Mouse (Mus musculus) G1E-ER4 (cell line): ENCODE results near the gene Furin. TPM values are rescaled to one million over a fixed set of nuclear protein-coding genes. Genes with fewer than 3 reads are reported as not detected.

Experiments used
- GATA1 ChIP-seq: IDR thresholded peaks from one replicate; pipeline ENCODE4 v1.8.0; 2012; ENCODE audit warnings: low read length, inconsistent platforms
- polyA plus RNA-seq: library from polyadenylated mRNA; stranded (reverse); fragments of >175 nt; gene quantifications from 2 replicates; pipeline ENCODE4 v1.2.3, GENCODE M21; 2012

Furin gene
- polyA plus RNA-seq, 1 experiment = 123 TPM

DNA sequence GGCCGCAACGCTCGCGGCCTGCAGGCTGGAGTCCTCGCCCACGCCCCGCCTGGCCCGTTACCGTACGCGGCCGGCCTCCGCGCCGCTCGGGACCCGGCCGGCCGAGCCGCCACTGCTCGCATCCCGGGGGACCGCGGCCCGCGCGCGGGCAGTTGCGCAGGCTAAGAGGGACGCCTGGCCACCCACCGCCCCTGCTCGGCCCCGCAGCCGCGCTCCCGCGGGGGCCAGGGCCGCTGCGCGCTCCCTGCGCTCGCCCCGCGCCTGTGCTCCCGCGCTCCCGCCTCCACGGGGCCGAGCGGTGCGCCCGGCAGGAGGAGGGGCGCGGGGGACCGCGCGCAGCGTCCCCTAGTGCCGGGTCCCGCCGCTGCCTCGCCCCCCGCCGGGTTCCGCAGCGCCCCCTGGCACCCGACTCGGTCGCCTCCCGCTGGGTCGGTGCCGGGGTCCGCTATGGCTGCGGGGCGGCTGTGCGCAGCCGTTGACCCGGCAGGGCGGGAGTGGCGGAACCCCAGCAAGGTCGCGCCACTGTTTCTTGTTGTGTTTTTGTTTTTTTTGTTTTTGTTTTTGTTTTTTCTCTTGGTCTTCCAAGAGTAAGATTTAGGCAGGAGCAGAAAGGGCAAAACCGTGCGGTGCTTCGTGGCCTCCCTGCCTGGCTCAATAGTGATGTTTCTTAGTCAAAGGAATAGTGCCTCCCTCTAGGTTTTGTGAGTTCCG, 34.0 kb downstream of the Furin start, which contains the start of gene Man2a2:
Gene Man2a2, minus strand, starts transcription at position 335 of the 711 bp plus-strand sequence.
- no peak for TF ChIP-seq GATA1

DNA sequence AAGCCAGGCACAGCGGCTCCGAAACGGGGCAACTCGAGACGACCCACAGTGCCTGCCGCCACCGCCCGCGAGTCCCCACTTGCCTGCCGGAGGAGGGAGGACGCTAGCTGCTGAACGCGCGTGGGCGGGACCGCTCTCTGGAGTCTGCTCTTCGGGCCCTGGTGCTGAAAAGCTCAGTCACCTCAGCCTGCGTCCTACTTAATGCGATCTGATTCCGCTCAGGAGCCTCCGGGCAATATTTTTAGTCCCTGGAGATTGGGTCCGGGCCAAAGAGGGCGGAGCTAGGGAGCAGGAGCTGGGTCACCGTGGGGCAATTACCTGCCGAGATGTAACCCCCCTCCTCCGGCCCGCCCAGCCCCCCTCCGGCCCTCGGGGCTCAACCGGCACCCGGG, 34.6 kb downstream of the Furin start:
- TF ChIP-seq GATA1 = no peak

DNA sequence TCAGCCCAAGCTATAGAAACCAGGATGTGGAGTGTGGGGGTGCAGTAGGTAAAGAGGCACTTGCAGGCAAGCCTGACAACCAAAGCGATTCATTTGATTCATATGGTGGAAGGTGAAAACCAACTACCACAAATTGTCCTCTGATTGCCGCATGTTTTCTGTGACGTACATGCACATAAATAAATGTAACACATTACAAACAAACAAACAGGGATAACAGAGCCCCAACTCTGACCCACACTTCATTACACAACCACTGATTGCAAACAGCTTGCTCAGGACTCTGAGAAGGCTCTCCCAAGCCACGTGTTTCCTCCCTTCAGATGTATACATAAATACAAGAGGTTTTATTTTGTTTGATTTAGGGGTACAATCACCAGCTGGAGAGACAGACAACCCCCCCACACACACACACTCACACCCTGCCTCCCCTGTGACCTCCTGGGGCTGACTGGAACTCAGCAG, 35.2 kb downstream of the Furin start:
- no peak for TF ChIP-seq GATA1

DNA sequence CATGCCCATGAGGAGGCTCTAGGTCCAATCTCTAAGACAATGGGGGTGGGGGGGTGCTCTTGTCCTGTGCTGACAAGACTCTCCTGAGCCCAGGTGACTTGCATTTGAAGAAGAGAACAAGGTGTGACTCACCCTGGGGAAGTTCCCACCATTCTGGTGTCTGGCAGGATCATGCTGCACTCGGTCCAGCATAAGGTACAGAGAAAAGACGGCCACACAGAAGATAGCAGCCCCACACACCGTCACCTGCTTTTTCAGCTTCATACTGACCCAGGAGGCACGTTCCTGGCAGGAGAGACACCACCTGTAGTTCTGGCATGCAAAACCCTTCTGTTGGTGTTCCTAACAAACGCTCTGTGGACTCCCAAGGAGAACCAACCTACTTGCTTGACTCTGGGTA, 35.8 kb downstream of the Furin start:
- no peak for TF ChIP-seq GATA1

DNA sequence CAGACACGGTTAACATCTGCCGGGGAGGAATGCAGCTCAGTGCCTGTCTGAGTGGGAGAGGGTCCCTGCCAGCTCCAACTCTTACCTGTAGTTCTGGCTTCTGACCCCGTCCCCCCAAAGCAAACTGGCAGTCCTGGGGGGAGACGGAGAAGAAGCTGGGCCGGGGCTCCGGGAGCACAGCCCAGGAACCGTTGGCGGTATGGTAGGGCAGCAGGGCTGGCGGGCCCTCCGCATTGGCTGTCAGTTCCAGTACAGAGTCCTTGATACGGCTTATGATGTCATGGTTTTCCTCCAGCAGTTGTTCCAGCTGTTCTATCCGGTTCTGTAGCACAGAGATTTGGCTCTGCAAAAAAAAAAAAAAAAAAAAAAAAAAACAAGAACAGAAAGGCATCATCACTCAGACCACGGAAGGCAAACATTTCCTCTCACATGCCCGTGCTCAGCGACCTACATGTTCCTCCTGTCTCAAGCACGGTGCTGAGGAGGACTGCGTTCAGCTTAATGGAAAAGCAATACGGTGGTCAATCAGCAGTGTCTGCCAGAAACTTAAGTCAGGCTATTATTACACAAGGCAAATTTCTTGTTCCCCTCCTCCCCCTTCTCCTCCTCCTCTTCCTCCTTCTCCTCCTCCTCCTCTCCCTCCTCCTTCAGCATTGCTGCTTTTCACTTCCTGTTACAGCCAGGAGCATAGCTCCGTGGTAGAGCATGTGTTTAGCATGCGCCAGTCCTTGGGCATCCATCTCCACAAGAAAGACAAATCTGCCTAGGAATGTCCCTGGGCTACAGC, 36.4 kb downstream of the Furin start:
- TF ChIP-seq GATA1 = no peak

DNA sequence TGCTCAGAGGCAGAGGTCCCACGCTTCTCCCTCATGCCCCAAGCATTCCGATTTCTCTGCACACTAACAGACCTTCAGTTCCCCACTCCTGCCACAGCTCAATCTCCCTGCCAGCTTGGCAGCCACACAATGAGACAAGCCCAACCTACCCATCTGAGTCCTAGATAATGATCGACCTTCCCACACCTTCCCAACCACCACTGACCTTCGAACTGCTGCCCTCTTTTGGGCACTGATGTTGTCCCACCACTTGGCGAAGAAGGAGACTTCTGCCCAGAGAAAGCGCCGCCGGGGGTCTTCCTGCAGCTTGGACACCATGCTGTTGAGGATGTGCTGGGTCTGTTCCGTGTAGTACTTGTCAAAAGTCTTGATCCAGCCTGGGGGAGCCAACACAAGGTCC, 37.2 kb downstream of the Furin start:
- no peak for TF ChIP-seq GATA1

DNA sequence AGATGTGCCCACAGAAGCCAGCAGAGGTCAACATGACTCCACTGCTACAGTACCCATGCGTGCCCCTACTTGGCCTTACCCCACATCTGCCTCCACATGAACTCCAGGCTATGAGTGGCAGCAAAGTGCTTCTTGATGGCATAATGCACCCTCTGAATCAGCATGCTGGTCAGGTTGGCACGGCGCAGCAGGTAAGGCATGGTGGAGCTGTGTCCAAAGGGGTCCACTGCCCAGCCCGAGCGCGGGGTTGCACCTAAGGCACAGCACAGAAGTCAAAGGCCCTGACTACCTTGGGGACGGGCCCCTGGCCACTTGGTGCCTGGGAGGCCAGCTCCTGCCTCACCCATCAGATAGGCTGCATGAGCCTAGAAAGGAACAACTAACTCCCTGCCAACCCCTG, 38.0 kb downstream of the Furin start:
- no peak for TF ChIP-seq GATA1

DNA sequence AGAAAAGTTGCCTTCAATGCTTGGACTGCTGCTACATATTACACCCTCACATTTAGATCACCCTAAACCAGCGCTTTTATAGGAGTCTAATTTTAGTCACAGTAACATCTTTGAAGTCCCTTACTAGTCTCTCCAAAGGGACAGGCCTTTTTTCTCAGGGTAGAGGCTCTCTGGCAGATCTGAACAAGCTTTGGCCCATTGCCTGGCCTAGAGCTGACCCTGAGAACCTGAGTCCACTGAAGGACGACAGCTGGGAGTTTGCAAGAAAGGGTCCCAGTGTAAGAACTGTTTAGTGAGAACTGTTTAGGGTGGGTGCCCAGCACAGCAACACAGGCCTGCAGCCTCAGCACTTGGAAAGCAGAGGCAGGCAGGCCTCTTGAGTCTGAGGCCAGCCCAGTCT, 39.5 kb downstream of the Furin start:
- no peak for TF ChIP-seq GATA1

DNA sequence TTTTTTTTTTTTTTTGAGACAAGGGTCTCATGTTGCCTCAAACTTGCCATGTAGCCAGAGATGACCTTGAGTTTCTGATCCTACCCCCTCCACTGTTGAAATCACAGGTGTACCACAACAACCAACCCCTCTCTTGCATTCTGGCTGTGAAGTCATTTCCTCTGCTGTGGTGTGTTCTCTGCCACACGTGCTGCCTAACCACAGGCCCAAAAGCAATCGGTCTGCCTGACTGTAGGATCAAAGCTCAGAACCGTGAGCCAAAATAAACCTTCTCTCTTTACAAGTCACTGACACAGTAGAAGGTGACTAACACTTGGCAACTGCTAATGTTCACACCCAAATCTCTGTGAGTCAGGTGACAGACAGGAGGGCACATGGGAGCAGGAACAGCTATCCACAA, 44.8 kb downstream of the Furin start:
- TF ChIP-seq GATA1 = no peak

DNA sequence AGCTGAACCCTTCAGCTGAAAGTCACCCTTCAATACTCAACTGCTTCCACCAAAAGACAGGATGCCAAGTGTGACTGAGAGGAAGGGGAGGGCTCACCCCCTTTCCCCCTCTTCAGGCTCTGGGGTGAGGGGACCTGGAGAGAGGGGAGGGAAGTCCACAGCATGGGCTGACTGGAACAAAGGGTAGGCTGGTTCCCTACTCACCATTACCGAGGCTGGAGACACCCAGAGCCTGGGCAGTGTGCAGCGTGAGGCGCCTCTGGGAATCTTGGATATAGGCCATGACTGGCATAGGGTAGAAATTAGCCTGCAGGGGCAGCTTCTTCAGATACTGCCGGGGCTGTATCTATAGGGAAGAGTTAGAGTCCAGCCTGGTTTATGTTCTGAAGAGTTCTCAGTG, 47.2 kb downstream of the Furin start:
- TF ChIP-seq GATA1 = no peak

DNA sequence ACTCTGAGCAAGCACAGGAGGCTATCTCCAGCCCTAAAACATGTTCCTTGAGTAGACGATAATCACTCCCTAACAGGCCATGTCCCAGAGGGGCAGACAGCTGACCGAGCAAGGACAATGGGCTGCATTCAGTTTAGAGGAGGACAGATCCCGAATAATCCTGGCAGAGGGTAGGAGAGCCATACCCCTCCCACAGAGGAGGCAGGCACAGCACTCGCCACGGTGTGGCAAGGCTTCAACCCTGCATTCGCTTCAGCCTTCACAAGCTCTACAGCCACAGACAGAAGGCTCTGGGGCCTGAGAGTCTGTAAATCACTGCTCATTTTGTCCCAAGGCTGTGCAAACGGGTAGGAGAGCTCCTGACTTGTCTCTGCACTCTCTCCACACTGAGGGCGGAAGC, 48.1 kb downstream of the Furin start:
- TF ChIP-seq GATA1 = no peak

DNA sequence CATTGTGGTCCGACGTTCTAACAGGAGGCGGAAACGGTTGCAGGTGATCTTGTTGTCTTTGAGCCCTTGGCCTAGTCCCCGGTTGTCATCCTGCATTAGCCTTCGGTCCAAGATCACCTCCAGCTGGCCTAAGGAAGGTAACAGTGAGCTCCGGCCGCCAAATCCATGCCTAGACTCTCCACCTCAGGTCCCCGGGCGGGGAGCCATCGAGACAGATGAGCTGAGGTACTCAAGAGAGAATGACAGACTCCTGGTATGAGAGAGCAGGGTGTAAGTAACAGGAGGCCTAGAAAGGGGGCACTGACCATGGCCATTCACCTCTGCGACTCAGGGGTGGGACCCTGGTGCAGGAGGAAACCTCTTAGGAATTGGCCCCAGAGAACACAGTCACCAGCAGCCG, 48.9 kb downstream of the Furin start:
- no peak for TF ChIP-seq GATA1

DNA sequence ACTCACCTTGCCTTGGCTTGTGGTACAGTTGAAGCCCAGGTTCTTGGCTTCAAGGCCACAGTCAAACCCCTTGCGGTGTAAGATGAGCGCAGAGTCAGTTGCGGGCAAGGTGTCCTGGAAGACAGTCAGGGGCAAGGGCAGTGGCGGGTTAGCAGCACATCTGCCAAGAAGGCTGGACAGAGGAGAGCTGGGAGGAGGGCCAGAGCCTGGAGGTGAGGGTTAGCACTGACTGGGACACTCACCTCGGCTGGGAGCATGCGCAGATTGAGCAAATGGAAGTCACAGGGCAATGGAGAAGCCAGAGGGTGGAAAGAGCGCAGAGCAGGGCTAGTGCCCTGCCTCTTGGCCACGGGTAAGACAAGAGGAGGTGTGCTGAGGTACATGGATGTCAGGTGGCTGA, 52.3 kb downstream of the Furin start:
- no peak for TF ChIP-seq GATA1

DNA sequence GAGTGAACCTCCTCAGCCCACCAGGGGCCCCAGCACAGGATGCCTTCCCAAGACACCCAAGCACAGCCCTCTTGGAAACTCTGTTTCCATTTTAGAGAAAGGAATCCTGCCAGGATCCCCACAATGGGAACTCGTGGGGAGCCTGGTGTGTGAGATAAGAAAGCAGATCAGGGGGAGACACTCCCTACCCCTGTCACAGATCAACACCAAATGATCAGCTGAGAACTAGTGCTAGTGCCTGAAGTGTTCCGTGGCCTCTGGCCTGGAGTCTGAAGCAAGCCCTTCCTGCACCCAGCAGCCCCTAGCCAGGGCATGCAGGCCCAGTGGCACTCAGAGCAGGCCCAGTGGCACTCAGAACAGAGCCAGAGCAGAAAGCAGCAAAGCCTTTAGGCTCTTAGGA, 54.4 kb downstream of the Furin start:
- TF ChIP-seq GATA1 = no peak

DNA sequence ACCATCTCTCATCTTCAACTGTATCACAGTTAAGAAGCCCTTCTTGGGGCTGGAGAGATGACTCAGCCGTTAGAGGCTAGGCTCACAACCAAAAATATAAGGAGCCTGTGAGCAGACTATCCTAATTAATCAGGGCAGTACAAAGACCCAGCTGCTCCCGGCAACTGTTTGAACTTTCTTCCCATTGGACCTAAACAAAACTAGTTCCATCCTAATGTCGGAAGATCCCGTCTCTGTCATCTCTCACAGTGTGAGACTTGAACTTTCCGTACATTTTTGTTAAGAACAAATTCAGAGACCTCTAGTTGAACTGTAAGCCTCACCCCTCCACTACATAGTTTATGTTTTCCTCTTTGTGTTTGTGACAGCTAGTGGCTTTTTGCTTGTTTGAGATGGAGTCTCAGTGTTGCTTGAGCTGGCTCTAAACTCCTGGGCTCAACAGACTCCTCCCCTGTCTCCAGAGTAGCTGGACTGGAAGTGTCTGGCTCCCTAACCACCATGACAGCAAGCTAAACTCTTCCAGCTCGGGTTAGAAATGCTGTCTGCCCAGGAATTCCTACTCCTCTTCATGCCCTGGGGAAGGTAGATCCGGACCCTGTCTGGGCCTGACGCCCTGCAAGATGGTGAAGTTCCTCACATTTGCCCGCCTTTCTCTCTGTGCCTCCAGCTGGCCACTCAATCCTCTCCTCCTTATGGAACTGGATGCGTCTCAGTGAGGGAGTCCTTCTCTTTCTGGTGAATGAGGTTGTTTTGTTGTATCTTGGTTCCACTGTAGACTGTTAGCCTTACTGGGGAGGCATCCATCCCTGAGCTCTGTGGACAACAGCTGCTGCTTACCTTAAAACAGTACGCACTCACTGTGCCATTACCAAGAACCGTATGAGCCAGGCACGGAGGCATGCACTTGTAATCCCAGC, 57.3 kb downstream of the Furin start:
- no peak for TF ChIP-seq GATA1

DNA sequence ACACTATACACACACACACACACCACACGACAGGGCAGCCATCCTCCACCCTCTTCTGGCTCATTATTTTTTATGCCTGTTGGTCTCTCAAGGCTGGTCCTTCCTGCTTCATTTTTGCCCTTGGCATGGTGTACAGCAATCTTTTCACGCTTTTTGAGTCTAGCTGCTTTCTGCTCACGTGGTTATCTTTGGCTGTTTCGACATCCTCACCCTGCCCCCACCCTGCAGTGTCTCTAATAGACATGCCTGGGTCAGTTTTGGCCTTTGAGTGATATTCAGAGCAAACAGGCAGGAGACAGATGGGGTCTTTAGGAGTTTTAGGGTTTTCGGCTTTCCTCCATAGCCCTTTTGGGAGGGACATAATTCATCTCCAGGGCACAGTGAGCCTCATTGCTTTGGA, 58.4 kb downstream of the Furin start:
- no peak for TF ChIP-seq GATA1
